Mouse (Mus musculus): ENCODE results near the gene Cnpy3. TPM values are rescaled to one million over a fixed set of nuclear protein-coding genes. Genes with fewer than 3 reads are reported as not detected.

The Cnpy3 gene
- polyA plus RNA-seq, 1 experiment from 2014 or later: 63.6 TPM

- Histone ChIP-seq H3K4me1 (peaks cover 7% of the 10 kb centered on the region; the same call in 1 of the 2 replicates), H3K4me3 (no peak overlapping the region), H3K27ac (no peak overlapping the region), H3K27me3 (ENCODE audit: low read depth, poor library complexity, severe bottlenecking) (peaks cover 29% of the 10 kb centered on the region), H3K9me3 (replicated peaks) (no peaks in the 10 kb centered on the region), H3K36me3 (peaks cover 41% of the 10 kb centered on the region)
- WGBS: 93% methylated on average over 11 of the region's 11 CpGs
- DNase-seq (ENCODE audit: low spot score): no peak
Measured at GRCm38 (mm10) chr17:46727271-46727670, 24.7 kb downstream of the Cnpy3 start.

GRCm38 (mm10) chr17:46725731-46726645, 26.0 kb downstream of the Cnpy3 start:
- Histone ChIP-seq H3K36me3 (peaks cover 53% of the 10 kb centered on the region), H3K4me3 (no peak overlapping the region), H3K4me1 (peaks cover 7% of the 10 kb centered on the region; the same call in 1 of the 2 replicates), H3K27ac (no peak overlapping the region), H3K9me3 (replicated peaks) (no peaks in the 10 kb centered on the region), H3K27me3 (ENCODE audit: low read depth, poor library complexity, severe bottlenecking) (peaks cover 29% of the 10 kb centered on the region)
- WGBS: 90% methylated on average over 26 of the region's 26 CpGs
- DNase-seq (ENCODE audit: low spot score): no peak

- Histone ChIP-seq H3K36me3 (peaks cover 59% of the 10 kb centered on the region), H3K27ac (0 out of 2 replicates have a peak overlapping the region, but pooled peaks have one; percentile 5), H3K4me1 (peaks cover 7% of the 10 kb centered on the region; the same call in 1 of the 2 replicates), H3K9me3 (replicated peaks) (no peaks in the 10 kb centered on the region), H3K4me3 (no peak overlapping the region), H3K27me3 (ENCODE audit: low read depth, poor library complexity, severe bottlenecking) (peaks cover 26% of the 10 kb centered on the region)
- 50% methylated on average over 9 of the region's 9 CpGs for WGBS
- peak; percentile 48 for DNase-seq (ENCODE audit: low spot score)
Measured at GRCm38 (mm10) chr17:46725273-46725672, 26.7 kb downstream of the Cnpy3 start.

- Histone ChIP-seq H3K4me1 (peaks cover 7% of the 10 kb centered on the region; the same call in 1 of the 2 replicates), H3K9me3 (replicated peaks) (no peaks in the 10 kb centered on the region), H3K27me3 (ENCODE audit: low read depth, poor library complexity, severe bottlenecking) (peaks cover 19% of the 10 kb centered on the region), H3K4me3 (no peak overlapping the region), H3K36me3 (peaks cover 62% of the 10 kb centered on the region), H3K27ac (0 out of 2 replicates have a peak overlapping the region, but pooled peaks have one; percentile 5)
- 79% methylated on average over 20 of the region's 20 CpGs for WGBS
- no peak for DNase-seq (ENCODE audit: low spot score)
Measured at GRCm38 (mm10) chr17:46724477-46725084, 27.4 kb downstream of the Cnpy3 start.

GRCm38 (mm10) chr17:46721077-46721476, 30.9 kb downstream of the Cnpy3 start:
- H3K27ac ChIP-seq: no peak overlapping the region
- 88% methylated on average over 7 of the region's 7 CpGs for WGBS
- no peak for DNase-seq (ENCODE audit: low spot score)
- H3K36me3 ChIP-seq: peaks cover 76% of the 10 kb centered on the region
- no peaks in the 10 kb centered on the region for H3K9me3 ChIP-seq (replicated peaks)
- H3K27me3 ChIP-seq (ENCODE audit: low read depth, poor library complexity, severe bottlenecking): no peaks in the 10 kb centered on the region
- H3K4me3 ChIP-seq: no peak overlapping the region
- peaks cover 3% of the 10 kb centered on the region; the same call in 1 of the 2 replicates for H3K4me1 ChIP-seq

- Histone ChIP-seq H3K4me1 (peaks cover 26% of the 10 kb centered on the region), H3K27me3 (ENCODE audit: low read depth, poor library complexity, severe bottlenecking) (no peaks in the 10 kb centered on the region), H3K4me3 (no peak overlapping the region), H3K36me3 (peaks cover 53% of the 10 kb centered on the region), H3K9me3 (replicated peaks) (no peaks in the 10 kb centered on the region), H3K27ac (no peak overlapping the region)
- WGBS: 94% methylated on average over 11 of the region's 11 CpGs
- DNase-seq (ENCODE audit: low spot score): no peak
Measured at GRCm38 (mm10) chr17:46714756-46715481, 37.1 kb downstream of the Cnpy3 start.

- no peaks in the 10 kb centered on the region for H3K27me3 ChIP-seq (ENCODE audit: low read depth, poor library complexity, severe bottlenecking)
- H3K4me1 ChIP-seq: peaks cover 26% of the 10 kb centered on the region
- H3K36me3 ChIP-seq: peaks cover 52% of the 10 kb centered on the region
- WGBS: 93% methylated on average over 9 of the region's 9 CpGs
- no peak overlapping the region for H3K27ac ChIP-seq
- no peaks in the 10 kb centered on the region for H3K9me3 ChIP-seq (replicated peaks)
- DNase-seq (ENCODE audit: low spot score): no peak
- H3K4me3 ChIP-seq: peak overlapping the region; percentile 94; the same call in 1 of the 2 replicates
Measured at GRCm38 (mm10) chr17:46713849-46714248, 38.2 kb downstream of the Cnpy3 start.

GRCm38 (mm10) chr17:46712442-46712841, 39.6 kb downstream of the Cnpy3 start:
- Histone ChIP-seq H3K4me1 (peaks cover 26% of the 10 kb centered on the region), H3K4me3 (peak overlapping the region; percentile 94), H3K36me3 (peaks cover 47% of the 10 kb centered on the region), H3K27ac (no peak overlapping the region), H3K9me3 (replicated peaks) (no peaks in the 10 kb centered on the region), H3K27me3 (ENCODE audit: low read depth, poor library complexity, severe bottlenecking) (no peaks in the 10 kb centered on the region)
- 79% methylated on average over 7 of the region's 7 CpGs for WGBS
- no peak for DNase-seq (ENCODE audit: low spot score)

GRCm38 (mm10) chr17:46711612-46712271, 40.3 kb downstream of the Cnpy3 start:
- H3K36me3 ChIP-seq: peaks cover 40% of the 10 kb centered on the region
- H3K27me3 ChIP-seq (ENCODE audit: low read depth, poor library complexity, severe bottlenecking): no peaks in the 10 kb centered on the region
- under 1% methylated on average over 76 of the region's 76 CpGs for WGBS
- peak overlapping the region; percentile 94 for H3K4me3 ChIP-seq
- H3K9me3 ChIP-seq (replicated peaks): no peaks in the 10 kb centered on the region
- peaks cover 26% of the 10 kb centered on the region for H3K4me1 ChIP-seq
- peak; percentile 43 for DNase-seq (ENCODE audit: low spot score)
- peak overlapping the region; percentile 88 for H3K27ac ChIP-seq

- no peaks in the 10 kb centered on the region for H3K27me3 ChIP-seq (ENCODE audit: low read depth, poor library complexity, severe bottlenecking)
- no peaks in the 10 kb centered on the region for H3K9me3 ChIP-seq (replicated peaks)
- peak within 1 kb of the TSS; percentile 88 for H3K27ac ChIP-seq
- H3K4me1 ChIP-seq: peaks cover 26% of the 10 kb centered on the region
- H3K36me3 ChIP-seq: peaks cover 33% of the 10 kb centered on the region
- WGBS: 8% methylated on average over 36 of the region's 36 CpGs
- peak within 1 kb of the TSS; percentile 94 for H3K4me3 ChIP-seq
- peak; percentile 97 for DNase-seq (ENCODE audit: low spot score)
Measured at GRCm38 (mm10) chr17:46710959-46711597, 40.9 kb downstream of the Cnpy3 start, which contains the start of gene Pex6. Gene Pex6, plus strand, starts transcription at chr17:46711463.

- Histone ChIP-seq H3K4me3 (no peak overlapping the region), H3K27me3 (ENCODE audit: low read depth, poor library complexity, severe bottlenecking) (no peaks in the 10 kb centered on the region), H3K36me3 (peaks cover 8% of the 10 kb centered on the region), H3K9me3 (replicated peaks) (no peaks in the 10 kb centered on the region), H3K27ac (no peak overlapping the region), H3K4me1 (peaks cover 43% of the 10 kb centered on the region)
- no peak for DNase-seq (ENCODE audit: low spot score)
- 94% methylated on average over 14 of the region's 14 CpGs for WGBS
Measured at GRCm38 (mm10) chr17:46706375-46707089, 45.5 kb downstream of the Cnpy3 start.
